Mouse (Mus musculus) cerebellum, adult 2 months (tissue): ENCODE measurements around the gene Egfl8.

Experiments used
- CTCF ChIP-seq: fragments of 200-500 bp; IDR thresholded peaks from 2 replicates; pipeline ENCODE4 v1.5.1; 2011; ENCODE audit warnings: low read depth, mild to moderate bottlenecking, control low read depth, low read length, moderate library complexity, borderline replicate concordance; ENCODE audit not compliant: insufficient read depth
- POLR2A ChIP-seq: fragments of 200-500 bp; IDR thresholded peaks from 2 replicates; pipeline ENCODE4 v1.6.1; 2011; ENCODE audit warnings: low read length, control low read depth, borderline replicate concordance; ENCODE audit not compliant: insufficient read depth

DNA sequence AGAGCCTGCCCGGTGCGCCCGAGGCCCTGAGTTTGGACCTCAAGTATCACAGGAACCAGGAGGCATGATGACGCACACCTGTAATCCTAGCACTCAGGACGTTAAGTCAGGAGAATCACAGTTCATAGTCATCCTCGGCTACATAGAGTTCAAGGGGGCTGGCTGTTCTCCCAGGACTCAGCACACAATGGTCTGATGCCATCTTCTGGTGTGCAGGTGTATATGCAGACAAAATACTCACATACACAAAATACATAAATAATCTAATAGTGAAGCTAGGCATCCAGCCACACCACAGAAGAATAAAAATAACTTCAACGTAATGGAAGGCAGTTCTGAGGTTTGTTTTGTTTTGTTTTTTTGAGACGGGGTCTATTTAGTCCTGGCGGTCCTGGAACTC, 7.4 kb upstream of the Egfl8 start:
- TF ChIP-seq CTCF = 0 out of 2 replicates have a peak, but pooled peaks have one; percentile 13
- no peak for TF ChIP-seq POLR2A
